Mouse (Mus musculus) thymus, postnatal 36 days (tissue): Measurements from ENCODE around the gene Bard1.

Experiments
- DNase-seq, 2 experiments: peaks; one replicate each; pipeline ENCODE4 v3.0.0; 2022; ENCODE audit warnings: mixed read lengths in 2 of 2

Bard1 gene

GRCm38 (mm10) chr1:71052252-71052651 lies 50.7 kb downstream of the Bard1 start:
- no peak for DNase-seq

GRCm38 (mm10) chr1:71045141-71045540 lies 57.8 kb downstream of the Bard1 start:
- no peak for DNase-seq

- no peak for DNase-seq
Measured at GRCm38 (mm10) chr1:71043951-71044350, 59.0 kb downstream of the Bard1 start.

- DNase-seq = no peak
Measured at GRCm38 (mm10) chr1:71036999-71037398, 65.9 kb downstream of the Bard1 start.

- DNase-seq = no peak
Measured at GRCm38 (mm10) chr1:71035565-71035964, 67.4 kb downstream of the Bard1 start.

GRCm38 (mm10) chr1:71022766-71023165 lies 80.2 kb downstream of the Bard1 start:
- DNase-seq = no peak

- no peak for DNase-seq
Measured at GRCm38 (mm10) chr1:71014345-71014744, 88.6 kb downstream of the Bard1 start.

- no peak for DNase-seq
Measured at GRCm38 (mm10) chr1:71005998-71006397, 96.9 kb downstream of the Bard1 start.

- DNase-seq = no peak
Measured at GRCm38 (mm10) chr1:71004177-71004576, 98.8 kb downstream of the Bard1 start.

- DNase-seq = no peak
Measured at GRCm38 (mm10) chr1:71003741-71004140, 99.2 kb downstream of the Bard1 start.

GRCm38 (mm10) chr1:70997377-70997993 lies 105.5 kb downstream of the Bard1 start:
- no peak for DNase-seq

GRCm38 (mm10) chr1:70996766-70997165 lies 106.2 kb downstream of the Bard1 start:
- no peak for DNase-seq
